Mouse (Mus musculus): ENCODE results near the gene 4921509C19Rik. TPM values are rescaled to one million over a fixed set of nuclear protein-coding genes. Genes with fewer than 3 reads are reported as not detected.

4921509C19Rik gene
- total and polyA plus RNA-seq, 2 experiments from 2014 or later = not detected

Other genes starting within 250 kb of the 4921509C19Rik start
- gene Nsfl1c, start 18.0 kb upstream of the 4921509C19Rik start, total RNA-seq (2014; rRNA removed) = 103 and 107 TPM in 2 replicates
- gene Nsfl1c, start 18.0 kb upstream of the 4921509C19Rik start, polyA plus RNA-seq (2015; fragmentation: Nextera tagmentation; extraction: Ambion mirVana) = 244 and 250 TPM in 2 replicates
- gene Fkbp1a, start 66.3 kb upstream of the 4921509C19Rik start, total RNA-seq (2014; rRNA removed) = 79.2 and 79.3 TPM in 2 replicates
- 598 and 619 TPM in 2 replicates for gene Fkbp1a, start 66.3 kb upstream of the 4921509C19Rik start, polyA plus RNA-seq (2015; fragmentation: Nextera tagmentation; extraction: Ambion mirVana)
- gene Sdcbp2, start 96.5 kb upstream of the 4921509C19Rik start, total RNA-seq (2014; rRNA removed) = 0.61 TPM in 1 of 2 replicates, not detected in the other
- 0.93 and 1.4 TPM in 2 replicates for gene Sdcbp2, start 96.5 kb upstream of the 4921509C19Rik start, polyA plus RNA-seq (2015; fragmentation: Nextera tagmentation; extraction: Ambion mirVana)
- gene Snph, start 156.4 kb upstream of the 4921509C19Rik start, total RNA-seq (2014; rRNA removed) = 64.2 and 66.1 TPM in 2 replicates
- gene Snph, start 156.4 kb upstream of the 4921509C19Rik start, polyA plus RNA-seq (2015; fragmentation: Nextera tagmentation; extraction: Ambion mirVana) = 21.9 and 23.4 TPM in 2 replicates
- 0.44 and 0.90 TPM in 2 replicates for gene Rad21l, start 192.4 kb upstream of the 4921509C19Rik start, total RNA-seq (2014; rRNA removed)
- 0.15 and 0.20 TPM in 2 replicates for gene Rad21l, start 192.4 kb upstream of the 4921509C19Rik start, polyA plus RNA-seq (2015; fragmentation: Nextera tagmentation; extraction: Ambion mirVana)
- 28.6 and 36.9 TPM in 2 replicates for gene Tmem74b, start 225.9 kb upstream of the 4921509C19Rik start, total RNA-seq (2014; rRNA removed)
- 24.8 and 28.0 TPM in 2 replicates for gene Tmem74b, start 225.9 kb upstream of the 4921509C19Rik start, polyA plus RNA-seq (2015; fragmentation: Nextera tagmentation; extraction: Ambion mirVana)